Mouse (Mus musculus) neural tube, embryonic 10.5 days (tissue): ENCODE measurements around the gene Nckap1l.

ENCODE experiments used
- DNase-seq: peaks from one replicate; pipeline ENCODE4 v3.0.0-alpha.2; 2017; ENCODE audit warnings: low spot score; ENCODE audit errors: extremely low spot score

Nckap1l gene

GRCm38 (mm10) chr15:103500723-103501122, 47.1 kb downstream of the Nckap1l start:
- no peak for DNase-seq

- DNase-seq = no peak
These were observed 47.6 kb downstream of the Nckap1l start for GRCm38 (mm10) chr15:103501186-103501585.

- peak; percentile 75 for DNase-seq
These were observed 49.0 kb downstream of the Nckap1l start, which contains the start of gene Pde1b for GRCm38 (mm10) chr15:103502435-103503250. Gene Pde1b, plus strand, starts transcription at chr15:103503034.

GRCm38 (mm10) chr15:103503251-103503600, 49.6 kb downstream of the Nckap1l start:
- no peak for DNase-seq

- peak; percentile 36 for DNase-seq
These were observed 50.1 kb downstream of the Nckap1l start for GRCm38 (mm10) chr15:103503660-103504059.

GRCm38 (mm10) chr15:103509317-103509716, 55.7 kb downstream of the Nckap1l start:
- no peak for DNase-seq

GRCm38 (mm10) chr15:103511652-103512051, 58.1 kb downstream of the Nckap1l start:
- DNase-seq = no peak

GRCm38 (mm10) chr15:103513621-103514031, 60.0 kb downstream of the Nckap1l start:
- no peak for DNase-seq

GRCm38 (mm10) chr15:103514119-103514518, 60.5 kb downstream of the Nckap1l start:
- peak; percentile 81 for DNase-seq

GRCm38 (mm10) chr15:103514914-103515313, 61.3 kb downstream of the Nckap1l start:
- DNase-seq = no peak

GRCm38 (mm10) chr15:103518600-103519385, 65.2 kb downstream of the Nckap1l start:
- DNase-seq = peak; percentile 55

GRCm38 (mm10) chr15:103519386-103520378, 66.1 kb downstream of the Nckap1l start:
- DNase-seq = peak; percentile 63

GRCm38 (mm10) chr15:103522458-103523099, 69.0 kb downstream of the Nckap1l start:
- no peak for DNase-seq

GRCm38 (mm10) chr15:103523156-103523555, 69.6 kb downstream of the Nckap1l start:
- no peak for DNase-seq

GRCm38 (mm10) chr15:103530372-103530771, 76.8 kb downstream of the Nckap1l start:
- DNase-seq = peak; percentile 62

GRCm38 (mm10) chr15:103534054-103534620, 80.5 kb downstream of the Nckap1l start:
- DNase-seq = no peak

- no peak for DNase-seq
These were observed 81.4 kb downstream of the Nckap1l start for GRCm38 (mm10) chr15:103535030-103535429.

- DNase-seq = no peak
These were observed 82.2 kb downstream of the Nckap1l start for GRCm38 (mm10) chr15:103535786-103536185.

GRCm38 (mm10) chr15:103536456-103536855, 82.9 kb downstream of the Nckap1l start:
- no peak for DNase-seq
